Mouse (Mus musculus): ENCODE measurements at regions not wholly inside any gene's neighbourhood (a gene's known extent, or its start where the extent isn't known, plus 50 kb on each side); places are given as distances from the start of the nearest gene placed in this dataset.
A peak's percentile ranks its signal among the peaks of the same experiment; 100 is the strongest.

GRCm38 (mm10) chr17:76205082-76205481 lies 653.3 kb upstream of the Fam98a start:
- no peaks in the 10 kb centered on the region for H3K36me3 ChIP-seq (ENCODE audit: control insufficient read depth, insufficient read depth, low read length)
- H3K9me3 ChIP-seq (replicated peaks; ENCODE audit: control insufficient read depth, low read length): no peaks in the 10 kb centered on the region
- H3K4me2 ChIP-seq (ENCODE audit: low read length): no peak overlapping the region
- H3K9ac ChIP-seq (ENCODE audit: low read length): no peak overlapping the region
- ATAC-seq (no peak), DNase-seq (ENCODE audit: low spot score) (no peak)
- H3K4me1 ChIP-seq (ENCODE audit: control insufficient read depth, insufficient read depth, low read length): no peaks in the 10 kb centered on the region
- H3K27me3 ChIP-seq (replicated peaks; ENCODE audit: control insufficient read depth, insufficient read depth, low read length): no peaks in the 10 kb centered on the region
- no peak overlapping the region for H3K4me3 ChIP-seq (ENCODE audit: low read depth, low read length)
- H3K27ac ChIP-seq (ENCODE audit: low read depth, low read length): no peak overlapping the region

DNA sequence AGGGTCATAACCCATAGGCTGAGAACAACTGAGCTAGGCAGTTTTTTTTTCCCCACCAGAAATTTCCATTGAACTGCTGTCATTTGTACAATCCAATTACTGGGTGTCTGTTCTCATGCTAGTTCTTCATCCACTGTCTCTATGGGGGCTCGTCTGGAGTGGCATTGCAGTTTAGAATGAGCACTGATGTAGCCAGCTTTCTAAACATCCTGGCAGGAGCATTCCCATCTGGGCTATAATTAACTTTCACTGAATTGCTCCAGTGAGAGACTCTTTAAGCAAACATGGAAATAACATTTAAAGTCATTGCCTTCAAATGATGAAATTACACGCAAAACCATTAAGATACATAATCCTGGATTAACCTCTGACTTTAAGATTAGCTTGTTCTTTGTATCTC lies 633.1 kb upstream of the Fam98a start:
- Histone ChIP-seq H3K9ac (ENCODE audit: low read length) (no peak overlapping the region), H3K4me3 (ENCODE audit: low read depth, low read length) (no peak overlapping the region), H3K9me3 (replicated peaks; ENCODE audit: control insufficient read depth, low read length) (no peaks in the 10 kb centered on the region), H3K4me1 (ENCODE audit: control insufficient read depth, insufficient read depth, low read length) (no peaks in the 10 kb centered on the region), H3K4me2 (ENCODE audit: low read length) (no peak overlapping the region), H3K27ac (ENCODE audit: low read depth, low read length) (no peak overlapping the region), H3K27me3 (replicated peaks; ENCODE audit: control insufficient read depth, insufficient read depth, low read length) (no peaks in the 10 kb centered on the region), H3K36me3 (ENCODE audit: control insufficient read depth, insufficient read depth, low read length) (no peaks in the 10 kb centered on the region)
- WGBS: 13% methylated on average over 2 of the region's 2 CpGs
- peak; percentile 70 for ATAC-seq
- DNase-seq (ENCODE audit: low spot score): peak; percentile 59

- Histone ChIP-seq H3K36me3 (ENCODE audit: control insufficient read depth, insufficient read depth, low read length) (no peaks in the 10 kb centered on the region), H3K9me3 (replicated peaks; ENCODE audit: control insufficient read depth, low read length) (no peaks in the 10 kb centered on the region), H3K9ac (ENCODE audit: low read length) (no peak overlapping the region), H3K27me3 (replicated peaks; ENCODE audit: control insufficient read depth, insufficient read depth, low read length) (no peaks in the 10 kb centered on the region), H3K4me2 (ENCODE audit: low read length) (no peak overlapping the region), H3K4me3 (ENCODE audit: low read depth, low read length) (no peak overlapping the region), H3K4me1 (ENCODE audit: control insufficient read depth, insufficient read depth, low read length) (no peaks in the 10 kb centered on the region), H3K27ac (ENCODE audit: low read depth, low read length) (no peak overlapping the region)
- ATAC-seq (no peak), DNase-seq (ENCODE audit: low spot score) (no peak)
These were observed 585.1 kb upstream of the Fam98a start for GRCm38 (mm10) chr17:76136660-76137495.

DNA sequence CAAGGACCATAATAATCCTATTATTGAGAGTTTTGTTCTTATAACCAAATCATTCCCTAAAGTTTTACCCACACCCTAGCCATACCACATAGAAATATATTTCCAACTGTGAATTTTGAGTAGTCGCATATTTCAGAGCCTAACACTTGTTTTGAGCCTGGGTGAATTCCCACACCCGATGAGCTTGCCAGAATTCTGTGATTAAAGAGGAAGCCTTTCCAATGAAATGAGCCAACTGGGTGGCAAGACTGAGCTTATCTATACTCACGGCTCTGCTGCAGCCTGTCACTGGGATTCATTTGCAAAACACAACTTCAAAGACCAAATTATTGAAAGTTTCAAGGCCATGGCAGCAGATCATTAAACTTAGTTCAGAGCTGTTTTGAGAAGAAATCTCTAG lies 582.3 kb upstream of the Fam98a start:
- no peak overlapping the region for H3K27ac ChIP-seq (ENCODE audit: low read depth, low read length)
- no peak overlapping the region for H3K4me3 ChIP-seq (ENCODE audit: low read depth, low read length)
- H3K27me3 ChIP-seq (replicated peaks; ENCODE audit: control insufficient read depth, insufficient read depth, low read length): no peaks in the 10 kb centered on the region
- no peak for ATAC-seq
- H3K9ac ChIP-seq (ENCODE audit: low read length): no peak overlapping the region
- no peaks in the 10 kb centered on the region for H3K36me3 ChIP-seq (ENCODE audit: control insufficient read depth, insufficient read depth, low read length)
- WGBS: 75% methylated on average over 3 of the region's 3 CpGs
- no peaks in the 10 kb centered on the region for H3K4me1 ChIP-seq (ENCODE audit: control insufficient read depth, insufficient read depth, low read length)
- DNase-seq (ENCODE audit: low spot score): peak; percentile 40
- 0 out of 2 replicates have a peak, but pooled peaks cover 2% of the 10 kb centered on the region for H3K9me3 ChIP-seq (replicated peaks; ENCODE audit: control insufficient read depth, low read length)
- H3K4me2 ChIP-seq (ENCODE audit: low read length): no peak overlapping the region

DNA sequence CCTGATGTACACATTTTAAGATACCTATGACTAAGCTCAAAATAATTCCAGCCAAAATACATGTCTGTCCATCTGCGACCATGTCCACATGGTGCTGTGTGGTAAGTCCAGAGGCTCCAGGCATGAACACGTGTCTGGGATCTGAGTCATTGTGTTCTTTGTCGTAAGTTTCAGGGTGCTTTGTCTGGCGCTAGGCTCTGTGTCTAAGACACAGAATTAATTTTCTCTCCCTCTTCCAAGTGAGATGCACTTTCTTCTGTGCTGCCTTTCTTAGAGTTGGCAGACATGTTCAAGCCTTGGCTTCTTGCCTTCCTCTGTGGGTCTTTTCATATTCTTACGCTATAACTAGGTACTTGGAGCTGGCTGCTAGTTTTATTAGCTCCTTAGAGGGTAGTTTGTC lies 573.5 kb upstream of the Fam98a start:
- Histone ChIP-seq H3K27me3 (replicated peaks; ENCODE audit: control insufficient read depth, insufficient read depth, low read length) (no peaks in the 10 kb centered on the region), H3K4me3 (ENCODE audit: low read depth, low read length) (no peak overlapping the region), H3K9ac (ENCODE audit: low read length) (no peak overlapping the region), H3K4me1 (ENCODE audit: control insufficient read depth, insufficient read depth, low read length) (no peaks in the 10 kb centered on the region), H3K4me2 (ENCODE audit: low read length) (no peak overlapping the region), H3K9me3 (replicated peaks; ENCODE audit: control insufficient read depth, low read length) (no peaks in the 10 kb centered on the region), H3K36me3 (ENCODE audit: control insufficient read depth, insufficient read depth, low read length) (no peaks in the 10 kb centered on the region), H3K27ac (ENCODE audit: low read depth, low read length) (no peak overlapping the region; the same call in 1 of the 2 replicates)
- 39% methylated on average over 5 of the region's 5 CpGs for WGBS
- peak; percentile 29; the same call in 1 of the 2 replicates for ATAC-seq
- peak; percentile 55 for DNase-seq (ENCODE audit: low spot score)

DNA sequence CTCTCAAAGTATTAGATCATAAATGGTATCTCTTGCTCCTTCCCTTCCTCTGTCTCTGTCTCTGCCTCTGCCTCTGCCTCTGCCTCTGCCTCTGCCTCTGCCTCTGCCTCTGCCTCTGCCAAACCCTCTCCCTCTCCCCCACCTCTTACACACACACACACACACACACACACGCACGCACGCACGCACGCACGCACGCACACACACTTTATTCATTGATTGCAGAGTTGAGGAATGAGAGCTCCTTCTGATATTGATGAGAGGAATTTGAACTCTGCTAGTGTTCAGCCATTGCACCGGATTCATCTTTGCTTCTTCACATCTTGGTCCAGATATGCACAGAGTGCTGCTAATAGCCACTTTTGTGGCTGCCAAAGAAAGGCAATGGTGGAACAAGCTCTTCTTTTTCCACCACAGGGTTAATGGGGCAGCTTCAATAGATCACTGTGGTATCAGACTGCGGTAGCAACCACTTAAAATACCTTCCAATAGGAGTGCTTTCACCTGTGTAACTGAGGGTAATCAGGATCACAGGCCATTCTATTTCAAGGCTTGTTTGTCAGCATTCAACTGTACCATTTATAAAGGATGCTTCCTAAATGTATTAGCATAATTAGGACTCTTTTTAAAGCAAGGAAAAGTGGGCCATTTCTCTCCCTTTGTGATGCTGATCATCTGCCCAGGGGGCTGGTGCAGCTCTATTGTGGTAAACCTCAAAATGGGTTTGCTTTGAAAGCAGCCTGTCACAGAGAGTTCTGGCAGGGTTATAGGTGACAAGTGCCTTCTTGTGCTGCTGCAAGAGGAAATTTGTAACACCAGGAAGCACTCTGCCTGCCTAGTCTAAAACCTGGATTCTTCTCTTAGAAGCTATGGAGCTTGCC lies 559.8 kb upstream of the Fam98a start:
- ATAC-seq: peak; percentile 90
- H3K9ac ChIP-seq (ENCODE audit: low read length): no peak overlapping the region
- no peak overlapping the region for H3K4me3 ChIP-seq (ENCODE audit: low read depth, low read length)
- no peak overlapping the region for H3K4me2 ChIP-seq (ENCODE audit: low read length)
- no peaks in the 10 kb centered on the region for H3K9me3 ChIP-seq (replicated peaks; ENCODE audit: control insufficient read depth, low read length)
- WGBS: 21% methylated on average over 8 of the region's 9 CpGs
- peak; percentile 86 for DNase-seq (ENCODE audit: low spot score)
- H3K27me3 ChIP-seq (replicated peaks; ENCODE audit: control insufficient read depth, insufficient read depth, low read length): 0 out of 2 replicates have a peak, but pooled peaks cover 3% of the 10 kb centered on the region
- no peaks in the 10 kb centered on the region for H3K36me3 ChIP-seq (ENCODE audit: control insufficient read depth, insufficient read depth, low read length)
- H3K27ac ChIP-seq (ENCODE audit: low read depth, low read length): 0 out of 2 replicates have a peak overlapping the region, but pooled peaks have one; percentile 9
- H3K4me1 ChIP-seq (ENCODE audit: control insufficient read depth, insufficient read depth, low read length): no peaks in the 10 kb centered on the region

- no peak overlapping the region for H3K27ac ChIP-seq (ENCODE audit: low read depth, low read length)
- no peaks in the 10 kb centered on the region for H3K9me3 ChIP-seq (replicated peaks; ENCODE audit: control insufficient read depth, low read length)
- H3K4me3 ChIP-seq (ENCODE audit: low read depth, low read length): no peak overlapping the region
- no peak overlapping the region for H3K9ac ChIP-seq (ENCODE audit: low read length)
- 45% methylated on average over 1 of the region's 1 CpGs for WGBS
- H3K4me1 ChIP-seq (ENCODE audit: control insufficient read depth, insufficient read depth, low read length): no peaks in the 10 kb centered on the region
- ATAC-seq: no peak
- H3K27me3 ChIP-seq (replicated peaks; ENCODE audit: control insufficient read depth, insufficient read depth, low read length): 0 out of 2 replicates have a peak, but pooled peaks cover 3% of the 10 kb centered on the region
- no peak for DNase-seq (ENCODE audit: low spot score)
- no peak overlapping the region for H3K4me2 ChIP-seq (ENCODE audit: low read length)
- no peaks in the 10 kb centered on the region for H3K36me3 ChIP-seq (ENCODE audit: control insufficient read depth, insufficient read depth, low read length)
These were observed 559.1 kb upstream of the Fam98a start for GRCm38 (mm10) chr17:76110856-76111255.

DNA sequence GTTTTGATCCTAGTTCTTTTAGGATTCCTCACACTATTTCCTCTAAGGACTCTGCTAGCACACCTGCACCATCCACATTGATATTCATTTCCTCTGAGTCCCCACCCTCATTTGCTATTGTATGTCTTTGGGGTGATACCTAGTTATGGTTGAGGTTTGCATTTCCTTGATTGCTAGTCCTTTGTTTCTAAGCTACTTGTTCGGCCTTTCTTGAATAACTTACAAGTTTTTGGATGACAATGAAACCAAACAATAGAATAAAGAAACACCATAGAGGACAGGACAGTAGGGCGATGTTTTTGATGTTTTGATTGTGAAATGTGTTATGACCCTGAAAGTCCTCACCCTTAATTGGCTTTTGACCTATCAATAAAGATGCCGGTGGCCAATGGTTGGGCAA lies 531.8 kb upstream of the Fam98a start:
- no peaks in the 10 kb centered on the region for H3K27me3 ChIP-seq (replicated peaks; ENCODE audit: control insufficient read depth, insufficient read depth, low read length)
- H3K4me3 ChIP-seq (ENCODE audit: low read depth, low read length): no peak overlapping the region
- ATAC-seq (no peak), DNase-seq (ENCODE audit: low spot score) (no peak)
- WGBS: 91% methylated on average over 3 of the region's 3 CpGs
- H3K27ac ChIP-seq (ENCODE audit: low read depth, low read length): no peak overlapping the region
- no peak overlapping the region for H3K9ac ChIP-seq (ENCODE audit: low read length)
- H3K36me3 ChIP-seq (ENCODE audit: control insufficient read depth, insufficient read depth, low read length): no peaks in the 10 kb centered on the region
- no peaks in the 10 kb centered on the region for H3K9me3 ChIP-seq (replicated peaks; ENCODE audit: control insufficient read depth, low read length)
- H3K4me2 ChIP-seq (ENCODE audit: low read length): no peak overlapping the region
- no peaks in the 10 kb centered on the region for H3K4me1 ChIP-seq (ENCODE audit: control insufficient read depth, insufficient read depth, low read length)

GRCm38 (mm10) chr17:76081780-76082179 lies 530.0 kb upstream of the Fam98a start:
- Histone ChIP-seq H3K27me3 (replicated peaks; ENCODE audit: control insufficient read depth, insufficient read depth, low read length) (no peaks in the 10 kb centered on the region), H3K36me3 (ENCODE audit: control insufficient read depth, insufficient read depth, low read length) (no peaks in the 10 kb centered on the region), H3K9ac (ENCODE audit: low read length) (no peak overlapping the region), H3K4me3 (ENCODE audit: low read depth, low read length) (no peak overlapping the region), H3K4me1 (ENCODE audit: control insufficient read depth, insufficient read depth, low read length) (no peaks in the 10 kb centered on the region), H3K27ac (ENCODE audit: low read depth, low read length) (no peak overlapping the region), H3K4me2 (ENCODE audit: low read length) (no peak overlapping the region), H3K9me3 (replicated peaks; ENCODE audit: control insufficient read depth, low read length) (no peaks in the 10 kb centered on the region)
- DNase-seq (ENCODE audit: low spot score): no peak
- ATAC-seq: no peak
- WGBS: 76% methylated on average over 2 of the region's 2 CpGs

All from forebrain, embryonic 14.5 days (tissue).